Mouse (Mus musculus) CH12.LX (cell line): Measurements from ENCODE around the gene Zfp423. TPM values are rescaled to one million over a fixed set of nuclear protein-coding genes. Genes with fewer than 3 reads are reported as not detected.

ENCODE experiments used
- DNase-seq: peaks from one replicate; pipeline ENCODE4 v3.0.0-alpha.2; 2013; ENCODE audit errors: extremely low read depth
- H3K27ac ChIP-seq: 2 replicates; pipeline ENCODE4 v1.5.1; 2012; ENCODE audit warnings: low read depth, mild to moderate bottlenecking, control low read depth, moderate library complexity; ENCODE audit not compliant: insufficient read depth
- H3K27me3 ChIP-seq: replicated peaks from 2 replicates; pipeline ENCODE3; 2012; ENCODE audit warnings: inconsistent platforms
- H3K36me3 ChIP-seq, 2 experiments: replicated peaks in 1 of 2; 2 replicates each; pipeline versions ENCODE3 to v1.6.1; 2012; ENCODE audit warnings: inconsistent platforms in 1 of 2, low read length in 1 of 2, mild to moderate bottlenecking in 1 of 2, mixed read lengths in 1 of 2, moderate library complexity in 1 of 2; ENCODE audit not compliant: control insufficient read depth in 1 of 2, insufficient read depth in 1 of 2
- H3K4me1 ChIP-seq, 2 experiments: 2 replicates each; pipeline ENCODE4 v1.6.1; 2012; ENCODE audit warnings: inconsistent platforms in 1 of 2, moderate library complexity in 1 of 2; ENCODE audit not compliant: insufficient read depth in 2 of 2, control insufficient read depth in 1 of 2
- H3K4me2 ChIP-seq: 2 replicates; pipeline ENCODE4 v1.6.1; 2012; ENCODE audit warnings: low read depth, mild to moderate bottlenecking, control low read depth; ENCODE audit not compliant: poor library complexity, insufficient read depth, severe bottlenecking
- H3K4me3 ChIP-seq, 3 experiments: fragments of 150-350 bp in 1 of 3; sonication (generic) in 1 of 3; replicated peaks in 1 of 3; 2 replicates each; pipeline versions ENCODE3 to v1.5.1; 2011 to 2012; ENCODE audit warnings: low read depth in 2 of 3, low read length in 2 of 3, mild to moderate bottlenecking in 2 of 3, moderate library complexity in 2 of 3, control low read depth in 1 of 3, improper control_type of control experiment in 1 of 3, inconsistent platforms in 1 of 3, mixed read lengths in 1 of 3; ENCODE audit not compliant: poor library complexity in 1 of 3
- H3K79me2 ChIP-seq: replicated peaks from 2 replicates; pipeline ENCODE4 v1.6.1; 2012; ENCODE audit warnings: mild to moderate bottlenecking, moderate library complexity; ENCODE audit not compliant: control insufficient read depth, poor library complexity, insufficient read depth, severe bottlenecking; ENCODE audit errors: extremely low read depth
- H3K9ac ChIP-seq: 2 replicates; pipeline ENCODE4 v1.6.1; 2012; ENCODE audit warnings: low read depth, mild to moderate bottlenecking, control low read depth, moderate library complexity; ENCODE audit not compliant: insufficient read depth
- H3K9me3 ChIP-seq: replicated peaks from 2 replicates; pipeline ENCODE3; 2012; ENCODE audit warnings: low read length, inconsistent platforms, mixed read lengths
- CHD1 ChIP-seq: IDR thresholded peaks from 2 replicates; pipeline ENCODE4 v1.6.1; 2012; ENCODE audit warnings: low read depth, low read length, improper control_type of control experiment, inconsistent platforms
- CTCF ChIP-seq, 2 experiments: IDR thresholded peaks in 1 of 2; conservative IDR thresholded peaks in 1 of 2; 2 replicates each; pipeline ENCODE4 v1.5.1; 2011 to 2012; ENCODE audit warnings: low read depth in 2 of 2, low read length in 2 of 2, improper control_type of control experiment in 1 of 2, inconsistent platforms in 1 of 2, mild to moderate bottlenecking in 1 of 2, moderate library complexity in 1 of 2
- E2F4 ChIP-seq: IDR thresholded peaks from 2 replicates; pipeline ENCODE4 v1.6.1; 2011; ENCODE audit warnings: low read depth, low read length, improper control_type of control experiment; ENCODE audit not compliant: insufficient replicate concordance
- ELF1 ChIP-seq: IDR thresholded peaks from 2 replicates; pipeline ENCODE4 v1.6.1; 2014; ENCODE audit warnings: low read depth, mild to moderate bottlenecking, inconsistent platforms, low read length, improper control_type of control experiment
- EP300 ChIP-seq: IDR thresholded peaks from 2 replicates; pipeline ENCODE4 v1.6.1; 2011; ENCODE audit warnings: low read length, improper control_type of control experiment
- ETS1 ChIP-seq: conservative IDR thresholded peaks from 2 replicates; pipeline ENCODE4 v1.6.1; 2012; ENCODE audit warnings: low read depth, mild to moderate bottlenecking, inconsistent platforms, low read length, improper control_type of control experiment, moderate library complexity
- GABPA ChIP-seq: IDR thresholded peaks from 2 replicates; pipeline ENCODE4 v1.6.1; 2012; ENCODE audit warnings: low read depth, low read length, improper control_type of control experiment, inconsistent platforms; ENCODE audit not compliant: insufficient replicate concordance
- HCFC1 ChIP-seq: IDR thresholded peaks from 2 replicates; pipeline ENCODE4 v1.6.1; 2012; ENCODE audit warnings: low read depth, mild to moderate bottlenecking, inconsistent platforms, low read length, improper control_type of control experiment
- JUN ChIP-seq: IDR thresholded peaks from 2 replicates; pipeline ENCODE4 v1.6.1; 2011; ENCODE audit warnings: low read depth, mild to moderate bottlenecking, low read length, improper control_type of control experiment, moderate library complexity; ENCODE audit not compliant: insufficient read depth
- KAT2A ChIP-seq: IDR thresholded peaks from 2 replicates; pipeline ENCODE4 v1.6.1; 2012; ENCODE audit warnings: low read length, improper control_type of control experiment, inconsistent platforms; ENCODE audit not compliant: insufficient replicate concordance
- MAFK ChIP-seq: IDR thresholded peaks from 2 replicates; pipeline ENCODE4 v1.6.1; 2011; ENCODE audit warnings: low read length, improper control_type of control experiment; ENCODE audit not compliant: insufficient replicate concordance
- MAX ChIP-seq: IDR thresholded peaks from 2 replicates; pipeline ENCODE4 v1.6.1; 2011; ENCODE audit warnings: low read length, improper control_type of control experiment
- MEF2A ChIP-seq: IDR thresholded peaks from 2 replicates; pipeline ENCODE4 v1.6.1; 2014; ENCODE audit warnings: low read depth, mild to moderate bottlenecking, inconsistent platforms, low read length, improper control_type of control experiment, borderline replicate concordance
- MYC ChIP-seq: IDR thresholded peaks from 2 replicates; pipeline ENCODE4 v1.6.1; 2011; ENCODE audit warnings: low read depth, mild to moderate bottlenecking, improper control_type of control experiment, low read length
- NELFE ChIP-seq: IDR thresholded peaks from 2 replicates; pipeline ENCODE4 v1.6.1; 2011; ENCODE audit warnings: low read depth, low read length, improper control_type of control experiment
- PAX5 ChIP-seq: IDR thresholded peaks from 2 replicates; pipeline ENCODE4 v1.6.1; 2012; ENCODE audit warnings: low read length, inconsistent platforms, mixed read lengths
- POLR2A ChIP-seq: IDR thresholded peaks from 2 replicates; pipeline ENCODE4 v1.6.1; 2011; ENCODE audit warnings: low read depth, mild to moderate bottlenecking, improper control_type of control experiment, low read length
- POLR2AphosphoS2 ChIP-seq: IDR thresholded peaks from 2 replicates; pipeline ENCODE4 v1.6.1; 2011; ENCODE audit warnings: low read depth, low read length, improper control_type of control experiment
- RAD21 ChIP-seq: IDR thresholded peaks from 2 replicates; pipeline ENCODE4 v1.6.1; 2011; ENCODE audit warnings: low read depth, mild to moderate bottlenecking, low read length, improper control_type of control experiment, moderate library complexity
- RCOR1 ChIP-seq: conservative IDR thresholded peaks from 2 replicates; pipeline ENCODE4 v1.6.1; 2012; ENCODE audit warnings: low read depth, mild to moderate bottlenecking, inconsistent platforms, low read length, improper control_type of control experiment
- SMC3 ChIP-seq: IDR thresholded peaks from 2 replicates; pipeline ENCODE4 v1.6.1; 2011; ENCODE audit warnings: low read depth, low read length, improper control_type of control experiment
- TBP ChIP-seq: conservative IDR thresholded peaks from 2 replicates; pipeline ENCODE4 v1.6.1; 2011; ENCODE audit warnings: low read depth, low read length, improper control_type of control experiment
- TCF12 ChIP-seq: IDR thresholded peaks from 2 replicates; pipeline ENCODE4 v1.6.1; 2014; ENCODE audit warnings: low read depth, mild to moderate bottlenecking, inconsistent platforms, low read length, improper control_type of control experiment
- USF1 ChIP-seq: IDR thresholded peaks from 2 replicates; pipeline ENCODE4 v1.6.1; 2014; ENCODE audit warnings: low read depth, mild to moderate bottlenecking, inconsistent platforms, low read length, improper control_type of control experiment
- USF2 ChIP-seq: conservative IDR thresholded peaks from 2 replicates; pipeline ENCODE4 v1.6.1; 2011; ENCODE audit warnings: low read depth, low read length, improper control_type of control experiment
- ZC3H11A ChIP-seq: IDR thresholded peaks from 2 replicates; pipeline ENCODE4 v1.6.1; 2012; ENCODE audit warnings: low read depth, mild to moderate bottlenecking, inconsistent platforms, low read length, improper control_type of control experiment
- ZKSCAN1 ChIP-seq: IDR thresholded peaks from 2 replicates; pipeline ENCODE4 v1.6.1; 2012; ENCODE audit warnings: low read depth, inconsistent platforms, low read length, improper control_type of control experiment, borderline replicate concordance
- ZMIZ1 ChIP-seq: IDR thresholded peaks from 2 replicates; pipeline ENCODE4 v1.6.1; 2012; ENCODE audit warnings: low read depth, mild to moderate bottlenecking, inconsistent platforms, low read length, improper control_type of control experiment
- ZNF384 ChIP-seq: IDR thresholded peaks from 2 replicates; pipeline ENCODE4 v1.6.1; 2012; ENCODE audit warnings: low read depth, low read length, improper control_type of control experiment, inconsistent platforms
- dilution Hi-C: fragments of 300-500 bp; cut with MboI; formaldehyde crosslinking; loops from 2 replicates; pipeline ENCODE4 v1.14.3; 2020; ENCODE audit warnings: low sequenced_read_pairs; ENCODE audit not compliant: extremely low pct_unique_long_range_greater_than_20kb, extremely low pct_ligation_motif_present
- in situ Hi-C: fragments of 300-500 bp; cut with MboI; formaldehyde crosslinking; loops from 3 replicates; pipeline ENCODE4 v1.14.3; 2019; ENCODE audit warnings: low sequenced_read_pairs, low pct_ligation_motif_present, low pct_unique_long_range_greater_than_20kb, mixed read lengths
- polyA plus RNA-seq: library from polyadenylated mRNA; unstranded; fragments of >175 nt; gene quantifications from 2 replicates; pipeline ENCODE4 v1.2.1, GENCODE M21; 2012; ENCODE audit warnings: low read depth; ENCODE audit not compliant: insufficient read length
- total RNA-seq, 2 experiments: library from RNA; depleted of rRNA; stranded (reverse); fragments of 300-350 nt in 1 of 2; fragments of >200 nt in 1 of 2; gene quantifications; 2 replicates each; pipeline ENCODE4 v1.2.3; 2012 to 2014

The Zfp423 gene
- total and polyA plus RNA-seq, 3 experiments: 0.25 to 2.7 (median 0.32) TPM

DNA sequence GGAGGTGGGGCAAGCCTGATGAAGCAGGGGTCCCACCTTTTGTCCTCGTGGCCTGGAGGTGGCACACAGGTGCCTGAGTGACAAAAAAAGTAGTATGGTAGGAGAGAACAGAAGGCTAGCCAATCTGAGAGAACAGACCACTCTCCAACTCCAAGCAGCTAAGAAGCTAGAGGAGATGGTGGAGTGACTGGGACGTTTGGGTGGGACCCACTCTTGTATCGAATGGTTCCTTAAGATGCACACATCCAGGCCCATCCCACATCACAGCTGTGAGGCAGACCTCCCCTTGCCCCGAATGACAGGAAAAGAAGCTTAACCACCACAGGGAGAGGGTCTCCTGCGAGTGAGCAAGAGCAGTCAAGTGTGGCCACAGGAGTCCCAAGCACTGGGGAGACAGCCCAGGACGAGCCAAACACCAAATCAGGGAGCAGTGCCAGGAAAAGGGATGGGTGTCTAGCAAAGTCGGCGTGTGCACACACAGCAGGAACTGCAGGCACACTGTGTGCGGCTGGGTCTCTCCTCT lies 242.6 kb downstream of the Zfp423 start:
- no peaks in the 10 kb centered on the region for H3K79me2 ChIP-seq
- no peak overlapping the region for H3K27ac ChIP-seq
- no peak overlapping the region for H3K4me3 ChIP-seq
- no peak overlapping the region for H3K9ac ChIP-seq
- H3K36me3 ChIP-seq: peaks cover 0 to 5% of the 10 kb centered on the region in 2 experiments
- no peaks in the 10 kb centered on the region for H3K9me3 ChIP-seq
- no peaks in the 10 kb centered on the region for H3K27me3 ChIP-seq
- TF ChIP-seq ZNF384: no peak
- no peak for TF ChIP-seq TCF12
- no peak for TF ChIP-seq POLR2A
- TF ChIP-seq RCOR1: no peak
- TF ChIP-seq PAX5: no peak
- TF ChIP-seq MAFK: no peak
- TF ChIP-seq ELF1: no peak
- TF ChIP-seq POLR2AphosphoS2: no peak
- TF ChIP-seq USF2: no peak
- no peak for TF ChIP-seq ZC3H11A
- TF ChIP-seq MYC: no peak
- TF ChIP-seq NELFE: no peak
- no peak for TF ChIP-seq RAD21
- no peak for TF ChIP-seq ZMIZ1
- TF ChIP-seq JUN: no peak
- no peak for TF ChIP-seq USF1
- no peak for TF ChIP-seq EP300
- dilution Hi-C loops: no loop called here
- peaks cover 0 to 6% of the 10 kb centered on the region in 2 experiments; a peak in 1 of 4 replicates for H3K4me1 ChIP-seq
- in situ Hi-C loops: no loop called here
- DNase-seq: no peak
- H3K4me2 ChIP-seq: no peak overlapping the region

DNA sequence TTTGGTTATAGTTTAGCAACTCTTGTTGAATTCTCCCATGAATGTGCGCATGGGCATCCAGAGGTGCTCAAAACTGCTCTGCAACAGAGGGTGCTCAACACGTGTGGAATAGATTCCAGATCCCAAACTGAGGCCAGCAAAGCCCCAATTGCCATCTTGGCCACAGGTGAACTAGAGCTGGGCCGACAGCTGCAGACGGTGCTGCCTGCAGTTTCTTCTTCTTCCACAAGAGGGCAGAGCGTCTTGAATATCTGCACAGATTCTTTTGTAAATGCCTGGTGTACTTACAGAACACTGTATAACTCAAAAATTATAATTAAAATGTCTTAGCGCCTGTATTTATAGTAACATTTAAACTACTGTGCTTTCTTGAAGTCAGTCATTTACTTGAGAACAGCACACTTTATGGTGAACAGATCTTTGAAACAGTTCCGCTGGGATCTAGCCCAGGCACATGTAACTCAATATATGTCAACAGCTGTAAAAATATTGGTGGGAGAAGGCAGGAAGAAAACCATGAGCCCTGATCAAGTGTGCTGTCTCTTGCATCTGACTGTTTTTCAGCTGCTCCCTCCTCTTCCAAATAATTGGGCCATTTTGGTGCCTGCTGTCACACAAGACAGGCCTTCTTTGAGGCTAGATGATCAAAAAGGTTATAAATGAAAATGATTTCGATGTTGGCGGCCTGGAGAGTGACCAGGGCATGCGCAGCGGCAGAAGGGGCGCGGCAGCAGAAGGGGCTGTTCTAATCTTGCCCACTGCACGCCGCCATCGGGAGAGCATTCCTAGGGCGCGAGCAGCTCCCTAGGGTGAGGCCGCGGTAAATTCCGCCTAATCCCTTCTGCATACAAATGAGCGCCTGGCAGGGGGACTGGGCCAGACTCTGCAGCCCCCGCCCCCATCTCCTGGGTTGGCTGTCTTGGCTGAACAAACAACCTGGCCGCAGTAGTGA lies 243.4 kb downstream of the Zfp423 start:
- no peak overlapping the region for H3K27ac ChIP-seq
- no peaks in the 10 kb centered on the region for H3K9me3 ChIP-seq
- dilution Hi-C loops (no loop called here), in situ Hi-C loops (no loop called here)
- H3K4me1 ChIP-seq: peaks cover 0 to 6% of the 10 kb centered on the region in 2 experiments; a peak in 1 of 4 replicates
- no peak overlapping the region for H3K4me2 ChIP-seq
- H3K36me3 ChIP-seq: peaks cover 0 to 11% of the 10 kb centered on the region in 2 experiments
- H3K27me3 ChIP-seq: no peaks in the 10 kb centered on the region
- no peak overlapping the region for H3K9ac ChIP-seq
- peak; percentile 68 for DNase-seq
- no peaks in the 10 kb centered on the region for H3K79me2 ChIP-seq
- H3K4me3 ChIP-seq: no peak overlapping the region
- TF ChIP-seq TBP (no peak), MYC (0 out of 2 replicates have a peak, but pooled peaks have one; percentile 34), PAX5 (no peak), ZKSCAN1 (no peak), NELFE (no peak), RAD21 (peak; percentile 77), CTCF (conservative IDR thresholded peaks at IDR 0.05 in 1 of 2, IDR thresholded peaks at IDR 0.05 in 1 of 2; ENCODE audit: low read depth in 2 of 2, low read length in 2 of 2) (peak; percentile 88 to 89), E2F4 (no peak), MEF2A (no peak), ETS1 (no peak), ZC3H11A (peak; percentile 58), MAX (no peak), SMC3 (peak; percentile 92), MAFK (no peak), POLR2AphosphoS2 (no peak), ZNF384 (no peak), KAT2A (no peak), CHD1 (no peak), POLR2A (no peak), GABPA (no peak), ELF1 (no peak), RCOR1 (no peak), HCFC1 (no peak)
